Mouse (Mus musculus) right cerebral cortex, postnatal 10 days (tissue): ENCODE measurements around the gene Lasp1.

Experiments used
- DNase-seq, 2 experiments: peaks; one replicate each; pipeline ENCODE4 v3.0.0; 2021; ENCODE audit warnings: low spot score in 2 of 2

Gene Lasp1

GRCm38 (mm10) chr11:97796910-97797309, 1.9 kb upstream of the Lasp1 start:
- DNase-seq, result peak; percentile 81 to 86

- peak in 1 of 2 experiments; percentile 26 for DNase-seq
Observed at GRCm38 (mm10) chr11:97797369-97798082, 1.3 kb upstream of the Lasp1 start.

GRCm38 (mm10) chr11:97798083-97798435, 741 bp upstream of the Lasp1 start:
- no peak for DNase-seq

- DNase-seq, result peak; percentile 91 to 92
Observed at GRCm38 (mm10) chr11:97799146-97799993, 570 bp downstream of the Lasp1 start.

- DNase-seq, result peak; percentile 70 to 78
Observed at GRCm38 (mm10) chr11:97799994-97800690, 1.3 kb downstream of the Lasp1 start.

- DNase-seq, result no peak
Observed at GRCm38 (mm10) chr11:97800691-97801408, 2.0 kb downstream of the Lasp1 start.

- DNase-seq, result peak; percentile 68 to 71
Observed at GRCm38 (mm10) chr11:97801409-97802193, 2.8 kb downstream of the Lasp1 start.

- no peak for DNase-seq
Observed at GRCm38 (mm10) chr11:97802194-97802470, 3.3 kb downstream of the Lasp1 start.

- DNase-seq, result peak in 1 of 2 experiments; percentile 10
Observed at GRCm38 (mm10) chr11:97802495-97802894, 3.7 kb downstream of the Lasp1 start.

GRCm38 (mm10) chr11:97803847-97804246, 5.0 kb downstream of the Lasp1 start:
- DNase-seq, result no peak

- DNase-seq, result peak; percentile 51 to 65
Observed at GRCm38 (mm10) chr11:97804841-97805661, 6.3 kb downstream of the Lasp1 start.

- DNase-seq, result peak in 1 of 2 experiments; percentile 62
Observed at GRCm38 (mm10) chr11:97805662-97806612, 7.1 kb downstream of the Lasp1 start.

- DNase-seq, result no peak
Observed at GRCm38 (mm10) chr11:97806613-97806964, 7.8 kb downstream of the Lasp1 start.

- DNase-seq, result no peak
Observed at GRCm38 (mm10) chr11:97807626-97808025, 8.8 kb downstream of the Lasp1 start.

- no peak for DNase-seq
Observed at GRCm38 (mm10) chr11:97808093-97808492, 9.3 kb downstream of the Lasp1 start.

GRCm38 (mm10) chr11:97808621-97809234, 9.9 kb downstream of the Lasp1 start:
- no peak for DNase-seq

GRCm38 (mm10) chr11:97809235-97810121, 10.7 kb downstream of the Lasp1 start:
- DNase-seq, result no peak

GRCm38 (mm10) chr11:97810356-97810755, 11.6 kb downstream of the Lasp1 start:
- no peak for DNase-seq
